Mouse (Mus musculus) limb, embryonic 15.5 days (tissue): ENCODE results near the gene Zbtb7a. TPM values are rescaled to one million over a fixed set of nuclear protein-coding genes. Genes with fewer than 3 reads are reported as not detected.

Source experiments
- ATAC-seq: fragments of 200-750 bp; cut with Nextera tagmentation; 2 replicates; pipeline ENCODE4 v1.8.0; 2017; ENCODE audit warnings: low read depth, moderate TSS enrichment; ENCODE audit not compliant: insufficient number of reproducible peaks, low FRiP score, low TSS enrichment
- H3K27ac ChIP-seq: fragments of 300-500 bp; sonication (generic); 2 replicates; pipeline ENCODE4 v1.5.1; 2015; ENCODE audit warnings: moderate library complexity, mild to moderate bottlenecking, inconsistent platforms
- H3K27me3 ChIP-seq: fragments of 300-500 bp; sonication (generic); 2 replicates; pipeline ENCODE4 v1.6.1; 2015; ENCODE audit warnings: inconsistent platforms
- H3K36me3 ChIP-seq: fragments of 300-500 bp; sonication (generic); 2 replicates; pipeline ENCODE4 v1.6.1; 2015; ENCODE audit warnings: inconsistent platforms
- H3K4me1 ChIP-seq: fragments of 300-500 bp; sonication (generic); 2 replicates; pipeline ENCODE4 v1.6.1; 2015; ENCODE audit warnings: inconsistent platforms
- H3K4me2 ChIP-seq: fragments of 300-500 bp; sonication (generic); 2 replicates; pipeline ENCODE4 v1.6.1; 2015; ENCODE audit warnings: mild to moderate bottlenecking, inconsistent platforms
- H3K4me3 ChIP-seq: fragments of 300-500 bp; sonication (generic); 2 replicates; pipeline ENCODE4 v1.5.1; 2015; ENCODE audit warnings: mild to moderate bottlenecking, inconsistent platforms
- H3K9ac ChIP-seq: fragments of 300-500 bp; sonication (generic); 2 replicates; pipeline ENCODE4 v1.6.1; 2015; ENCODE audit warnings: inconsistent platforms
- H3K9me3 ChIP-seq: fragments of 300-500 bp; sonication (generic); 2 replicates; pipeline ENCODE4 v1.6.1; 2016; ENCODE audit warnings: inconsistent platforms
- WGBS: fragments of 180-500 bp; shearing (Covaris S2); methylation state at CpG from one replicate; pipeline ENCODE4 v1.1.7; 2015; 5-methylcytosine and 5-hydroxymethylcytosine counted together
- microRNA-seq: library from miRNA; unstranded; fragments of <30 nt; microRNA quantifications from one replicate; pipeline ENCODE4, GENCODE M21; 2016
- polyA plus RNA-seq: library from polyadenylated mRNA; unstranded; fragments of >200 nt; fragmentation: Nextera tagmentation; extraction: Ambion mirVana; gene quantifications from 2 replicates; pipeline ENCODE4 v1.2.1, GENCODE M21; 2015

The Zbtb7a gene
- polyA plus RNA-seq, 1 experiment from 2014 or later = 61.4 TPM

GRCm38 (mm10) chr10:81196470-81197065, 61.5 kb downstream of the Zbtb7a start:
- WGBS = 61% methylated on average over 11 of the region's 11 CpGs
- no peak overlapping the region for H3K4me2 ChIP-seq
- no peak overlapping the region for H3K4me3 ChIP-seq
- H3K27ac ChIP-seq = no peak overlapping the region
- peaks cover 24% of the 10 kb centered on the region for H3K4me1 ChIP-seq
- no peak for ATAC-seq
- no peaks in the 10 kb centered on the region; the same call in 1 of the 2 replicates for H3K36me3 ChIP-seq
- H3K9me3 ChIP-seq = no peaks in the 10 kb centered on the region
- H3K9ac ChIP-seq = no peak overlapping the region
- peaks cover 59% of the 10 kb centered on the region for H3K27me3 ChIP-seq

DNA sequence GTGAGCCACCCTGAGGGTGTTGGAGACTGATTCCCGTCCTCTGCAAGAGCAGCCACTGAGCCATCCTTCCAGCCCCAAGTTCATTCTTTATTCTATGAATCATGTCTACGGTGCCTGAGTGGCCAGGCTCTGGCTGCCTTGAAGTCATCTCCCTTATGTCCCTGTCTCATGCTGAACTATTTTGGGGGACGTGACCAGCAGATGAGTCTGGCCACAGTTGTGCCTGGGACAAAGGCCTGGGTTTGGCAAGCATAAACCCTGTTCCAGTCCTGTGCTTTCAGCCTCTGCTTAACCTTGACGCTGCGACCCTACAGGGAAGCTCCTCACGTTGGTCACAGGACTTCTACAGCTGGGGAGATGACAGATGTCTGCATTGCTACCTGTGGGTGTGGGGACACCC, 62.3 kb downstream of the Zbtb7a start:
- Histone ChIP-seq H3K4me2 (no peak overlapping the region), H3K36me3 (no peaks in the 10 kb centered on the region), H3K27ac (no peak overlapping the region), H3K9ac (no peak overlapping the region), H3K4me3 (no peak overlapping the region), H3K9me3 (no peaks in the 10 kb centered on the region), H3K4me1 (peaks cover 20% of the 10 kb centered on the region), H3K27me3 (peaks cover 59% of the 10 kb centered on the region)
- no peak for ATAC-seq
- 57% methylated on average over 6 of the region's 6 CpGs for WGBS

GRCm38 (mm10) chr10:81198230-81198629, 63.2 kb downstream of the Zbtb7a start:
- Histone ChIP-seq H3K4me2 (no peak overlapping the region), H3K27ac (no peak overlapping the region), H3K9me3 (no peaks in the 10 kb centered on the region), H3K27me3 (peaks cover 56% of the 10 kb centered on the region), H3K36me3 (no peaks in the 10 kb centered on the region), H3K9ac (no peak overlapping the region), H3K4me1 (peaks cover 14% of the 10 kb centered on the region), H3K4me3 (no peak overlapping the region)
- ATAC-seq = no peak
- WGBS = 1% methylated on average over 9 of the region's 9 CpGs

- no peak for ATAC-seq
- no peaks in the 10 kb centered on the region for H3K36me3 ChIP-seq
- H3K27me3 ChIP-seq = peaks cover 51% of the 10 kb centered on the region
- no peak overlapping the region for H3K27ac ChIP-seq
- no peak overlapping the region for H3K9ac ChIP-seq
- no peak overlapping the region for H3K4me3 ChIP-seq
- H3K9me3 ChIP-seq = no peaks in the 10 kb centered on the region
- H3K4me2 ChIP-seq = no peak overlapping the region
- peaks cover 10% of the 10 kb centered on the region for H3K4me1 ChIP-seq
- WGBS = 85% methylated on average over 6 of the region's 6 CpGs
Measured at GRCm38 (mm10) chr10:81198990-81199389, 64.0 kb downstream of the Zbtb7a start.

- Histone ChIP-seq H3K36me3 (no peaks in the 10 kb centered on the region), H3K4me2 (no peak overlapping the region), H3K9ac (no peak overlapping the region), H3K9me3 (no peaks in the 10 kb centered on the region), H3K27me3 (peaks cover 39% of the 10 kb centered on the region), H3K27ac (no peak overlapping the region), H3K4me3 (no peak overlapping the region), H3K4me1 (0 out of 2 replicates have a peak, but pooled peaks cover 2% of the 10 kb centered on the region)
- WGBS = 83% methylated on average over 13 of the region's 13 CpGs
- ATAC-seq = no peak
Measured at GRCm38 (mm10) chr10:81200141-81200540, 65.1 kb downstream of the Zbtb7a start.

- Histone ChIP-seq H3K36me3 (no peaks in the 10 kb centered on the region), H3K27ac (no peak overlapping the region), H3K4me3 (no peak overlapping the region), H3K4me2 (no peak overlapping the region), H3K9ac (no peak overlapping the region), H3K27me3 (peaks cover 33% of the 10 kb centered on the region), H3K4me1 (0 out of 2 replicates have a peak, but pooled peaks cover 2% of the 10 kb centered on the region), H3K9me3 (no peaks in the 10 kb centered on the region)
- ATAC-seq = no peak
- 73% methylated on average over 20 of the region's 20 CpGs for WGBS
Measured at GRCm38 (mm10) chr10:81200605-81201287, 65.7 kb downstream of the Zbtb7a start.

DNA sequence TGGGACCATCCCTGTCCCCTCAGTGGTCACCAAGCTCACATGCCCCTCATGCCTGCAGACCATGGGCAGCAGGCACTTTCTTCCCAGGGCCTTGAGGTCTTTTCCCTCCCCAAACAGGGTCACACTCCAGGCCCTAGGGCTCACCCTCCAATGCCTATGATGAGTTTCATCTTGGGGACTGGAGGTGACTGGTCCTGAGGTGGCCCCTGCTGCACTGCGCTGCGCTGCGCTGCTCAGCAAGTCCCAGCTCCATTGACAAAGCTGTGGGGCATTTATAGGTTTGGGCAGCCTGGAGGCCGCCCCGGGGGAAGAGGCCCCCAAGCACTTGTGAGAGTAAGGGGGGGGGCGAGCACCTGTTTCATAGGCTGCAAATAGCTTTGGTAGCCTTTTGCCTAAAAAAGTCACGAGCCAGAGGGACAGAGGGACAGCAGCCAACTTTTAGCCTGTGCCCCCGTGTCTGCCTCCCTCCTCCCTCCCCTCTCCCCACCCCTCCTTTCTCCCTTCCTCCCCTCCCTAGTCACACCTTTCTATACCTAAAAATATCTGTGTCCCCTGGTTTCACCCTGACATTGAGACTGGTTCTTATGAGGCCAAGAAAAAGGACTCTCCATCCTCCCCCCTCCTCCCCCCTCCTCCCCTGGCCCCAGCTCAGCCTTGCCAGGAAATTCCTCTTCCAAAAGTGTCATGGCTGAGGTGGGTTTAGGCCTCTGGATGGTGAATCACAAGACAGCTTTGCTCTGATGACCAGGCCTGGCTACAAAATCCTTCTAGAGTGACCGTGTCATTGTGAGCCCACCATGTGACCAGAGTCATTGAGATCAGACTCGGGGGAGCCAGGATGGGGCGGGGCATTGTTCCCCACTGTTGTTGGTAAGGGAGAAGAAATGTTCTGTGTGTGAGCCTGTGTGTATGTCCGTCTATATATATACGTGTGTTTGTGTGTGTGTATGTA, 67.1 kb downstream of the Zbtb7a start, which contains the start of gene Nmrk2:
TSS of gene Nmrk2 (minus strand) at position 245 of the 952 bp plus-strand sequence.
- Histone ChIP-seq H3K27ac (no peak within 1 kb of the TSS), H3K4me2 (no peak within 1 kb of the TSS), H3K9ac (no peak within 1 kb of the TSS), H3K27me3 (peaks cover 23% of the 10 kb centered on the region), H3K9me3 (no peaks in the 10 kb centered on the region), H3K36me3 (no peaks in the 10 kb centered on the region), H3K4me1 (0 out of 2 replicates have a peak, but pooled peaks cover 2% of the 10 kb centered on the region), H3K4me3 (no peak within 1 kb of the TSS)
- ATAC-seq = no peak
- 61% methylated on average over 13 of the region's 13 CpGs for WGBS

Small RNA genes lying within 50 kb of the gene (microRNA-seq; reads per million reads assigned to microRNA genes)
- gene Mir5615-1 = not detected
- not detected for gene Mir5615-2

Other genes starting within 250 kb of the Zbtb7a start
- 312 and 329 TPM in 2 replicates for gene Timm13, start 234.3 kb upstream of the Zbtb7a start, polyA plus RNA-seq
- gene Lmnb2, start 217.0 kb upstream of the Zbtb7a start, polyA plus RNA-seq = 51.6 and 58.2 TPM in 2 replicates
- 44.4 and 44.7 TPM in 2 replicates for gene Gadd45b, start 205.1 kb upstream of the Zbtb7a start, polyA plus RNA-seq
- gene Gng7, start 120.3 kb upstream of the Zbtb7a start, polyA plus RNA-seq = 7.7 and 8.7 TPM in 2 replicates
- gene Diras1, start 109.6 kb upstream of the Zbtb7a start, polyA plus RNA-seq = 0.05 and 0.29 TPM in 2 replicates
- gene Slc39a3, start 97.8 kb upstream of the Zbtb7a start, polyA plus RNA-seq = 21.3 and 21.8 TPM in 2 replicates
- 200 and 204 TPM in 2 replicates for gene Sgta, start 75.0 kb upstream of the Zbtb7a start, polyA plus RNA-seq
- gene Thop1, start 65.2 kb upstream of the Zbtb7a start, polyA plus RNA-seq = 79.3 and 91.0 TPM in 2 replicates
- 0.73 and 1.5 TPM in 2 replicates for gene Creb3l3, start 36.3 kb upstream of the Zbtb7a start, polyA plus RNA-seq
- gene Map2k2, start 29.3 kb upstream of the Zbtb7a start, polyA plus RNA-seq = 165 and 167 TPM in 2 replicates
- gene Pias4, start 32.7 kb downstream of the Zbtb7a start, polyA plus RNA-seq = 48.0 and 50.6 TPM in 2 replicates
- gene Eef2, start 41.4 kb downstream of the Zbtb7a start, polyA plus RNA-seq = 564 and 615 TPM in 2 replicates
- gene Dapk3, start 47.8 kb downstream of the Zbtb7a start, polyA plus RNA-seq = 45.7 and 53.5 TPM in 2 replicates
- gene 4930442H23Rik, start 48.6 kb downstream of the Zbtb7a start, polyA plus RNA-seq = not detected in 2 replicates
- gene Nmrk2, start 66.8 kb downstream of the Zbtb7a start, polyA plus RNA-seq = 0.41 and 1.3 TPM in 2 replicates
- gene Atcay, start 95.6 kb downstream of the Zbtb7a start, polyA plus RNA-seq = 0.25 and 0.28 TPM in 2 replicates
- gene Zfr2, start 97.9 kb downstream of the Zbtb7a start, polyA plus RNA-seq = 8.7 and 10.9 TPM in 2 replicates
- 5.4 and 6.0 TPM in 2 replicates for gene Matk, start 117.7 kb downstream of the Zbtb7a start, polyA plus RNA-seq
- 189 and 194 TPM in 2 replicates for gene Mrpl54, start 131.7 kb downstream of the Zbtb7a start, polyA plus RNA-seq
- 77.1 and 87.5 TPM in 2 replicates for gene Apba3, start 131.7 kb downstream of the Zbtb7a start, polyA plus RNA-seq
- 8.4 and 9.9 TPM in 2 replicates for gene Tjp3, start 156.4 kb downstream of the Zbtb7a start, polyA plus RNA-seq
- 44.8 and 48.1 TPM in 2 replicates for gene Pip5k1c, start 157.7 kb downstream of the Zbtb7a start, polyA plus RNA-seq
- gene Cactin, start 185.9 kb downstream of the Zbtb7a start, polyA plus RNA-seq = 37.3 and 39.3 TPM in 2 replicates
- gene Tbxa2r, start 193.5 kb downstream of the Zbtb7a start, polyA plus RNA-seq = 11.9 and 12.8 TPM in 2 replicates
- gene Gipc3, start 208.0 kb downstream of the Zbtb7a start, polyA plus RNA-seq = 0.04 and 0.07 TPM in 2 replicates
- gene Hmg20b, start 215.3 kb downstream of the Zbtb7a start, polyA plus RNA-seq = 86.0 and 89.9 TPM in 2 replicates
- gene Mfsd12, start 222.3 kb downstream of the Zbtb7a start, polyA plus RNA-seq = 13.3 and 13.4 TPM in 2 replicates
- 0.60 and 1.6 TPM in 2 replicates for gene 4930404N11Rik, start 230.6 kb downstream of the Zbtb7a start, polyA plus RNA-seq
- 82.2 and 90.9 TPM in 2 replicates for gene Fzr1, start 243.3 kb downstream of the Zbtb7a start, polyA plus RNA-seq
- gene Dohh, start 249.2 kb downstream of the Zbtb7a start, polyA plus RNA-seq = 79.8 and 88.7 TPM in 2 replicates
- gene Gm48551, start 249.2 kb downstream of the Zbtb7a start, polyA plus RNA-seq = 2.1 and 3.1 TPM in 2 replicates